Mouse (Mus musculus): ENCODE results near the gene Senp7.
"Not testable (repeated sequence)": the region's sequence is repeated elsewhere in the genome, so short reads cannot be mapped to it uniquely, and the experiment has no call there.

DNA sequence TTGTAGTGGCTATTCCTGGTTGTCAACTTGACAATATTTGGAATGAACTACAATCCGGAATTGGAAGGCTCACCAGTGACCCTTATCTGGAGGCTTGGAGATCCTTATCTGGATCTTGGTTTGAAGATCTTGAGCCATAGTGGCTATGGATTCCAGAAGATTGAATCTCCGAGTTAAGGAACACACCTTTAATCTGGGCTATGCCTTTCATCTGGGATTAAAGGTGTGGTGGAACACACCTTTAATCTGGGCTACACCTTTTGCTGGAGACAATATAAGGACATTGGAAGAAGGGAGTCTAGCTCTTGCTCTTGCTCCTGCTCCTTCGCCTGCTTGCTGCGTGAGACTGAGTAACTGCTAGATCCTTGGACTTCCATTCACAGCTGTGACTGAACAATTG lies at the start of gene Senp7:
- TF ChIP-seq GATA1 (IDR thresholded peaks at IDR 0.05; ENCODE audit: borderline replicate concordance, low read length); FLI1 (IDR thresholded peaks at IDR 0.05; ENCODE audit: low read length): not testable (repeated sequence)

Data from megakaryocyte, embryonic 14.5 days (primary cell).